Mouse (Mus musculus): ENCODE measurements around the gene Gm28035. TPM values are rescaled to one million over a fixed set of nuclear protein-coding genes. Genes with fewer than 3 reads are reported as not detected.

The Gm28035 gene
- polyA plus RNA-seq (2017; shearing (Covaris generic)): under 1 TPM in 2 of 3 experiments, not detected in 1; 0.16 to 0.17 TPM

DNA sequence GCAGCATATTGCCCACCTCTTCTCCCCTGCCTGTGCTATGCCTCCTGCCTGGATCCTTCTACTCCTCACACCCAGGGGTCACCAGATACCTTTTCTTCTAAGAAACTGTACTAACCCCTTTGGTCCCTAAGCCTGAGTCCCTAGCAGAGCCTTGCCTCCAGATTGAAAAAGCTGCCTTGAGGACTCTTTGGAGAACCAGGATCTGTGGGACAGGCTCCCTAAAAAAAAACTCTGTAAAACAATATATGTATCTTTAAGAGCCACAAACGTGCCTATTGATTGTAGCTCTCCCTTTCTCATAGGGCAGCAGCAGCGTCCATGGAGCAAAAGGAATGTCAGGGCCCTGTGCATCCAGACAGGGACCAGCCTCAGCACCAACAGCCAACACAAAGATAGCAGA lies at the start of gene Gm28035:
Gene Gm28035 (plus strand): TSS at position 301 of the 400 bp plus-strand sequence.
- ATAC-seq: no peak

DNA sequence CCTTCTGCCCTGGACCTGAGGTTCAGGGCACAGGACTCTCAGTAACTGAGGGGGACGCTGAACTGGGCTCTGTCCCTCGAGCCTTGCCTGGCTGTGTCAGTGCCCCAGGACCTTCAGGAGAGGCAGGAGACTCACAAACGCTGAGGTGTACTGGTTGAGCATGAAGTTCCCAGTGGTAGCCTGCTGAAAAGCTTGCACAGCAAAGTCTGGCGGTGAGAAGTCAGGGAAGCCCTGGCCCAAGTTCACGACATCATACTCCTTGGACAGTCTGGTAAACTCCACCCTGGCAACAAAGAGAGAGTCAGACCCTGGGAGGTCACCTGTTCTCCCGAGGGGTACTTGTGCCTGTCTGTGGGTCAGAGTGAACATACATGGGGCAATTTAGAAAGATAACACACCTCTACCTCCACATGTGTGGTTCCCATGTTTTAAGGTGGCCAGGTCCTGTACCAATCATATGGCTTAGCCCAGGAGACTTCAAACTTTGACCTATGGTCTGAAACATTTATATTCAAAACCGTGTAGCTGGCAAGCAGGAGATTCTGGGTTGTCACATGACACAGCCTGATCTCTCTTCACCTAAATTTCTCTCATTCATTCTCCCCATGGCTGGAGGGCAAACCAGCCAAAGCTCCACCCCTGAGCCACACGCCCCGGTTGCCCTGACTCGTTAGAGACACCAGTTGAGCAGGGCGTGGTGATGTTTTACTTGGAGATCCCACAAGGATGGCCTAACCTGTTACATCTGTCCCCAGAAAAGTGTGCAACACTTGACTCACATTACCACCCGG lies 48.4 kb upstream of the Gm28035 start:
- no peak for ATAC-seq

GRCm38 (mm10) chr2:30194656-30195055 lies 45.7 kb upstream of the Gm28035 start:
- no peak for ATAC-seq

DNA sequence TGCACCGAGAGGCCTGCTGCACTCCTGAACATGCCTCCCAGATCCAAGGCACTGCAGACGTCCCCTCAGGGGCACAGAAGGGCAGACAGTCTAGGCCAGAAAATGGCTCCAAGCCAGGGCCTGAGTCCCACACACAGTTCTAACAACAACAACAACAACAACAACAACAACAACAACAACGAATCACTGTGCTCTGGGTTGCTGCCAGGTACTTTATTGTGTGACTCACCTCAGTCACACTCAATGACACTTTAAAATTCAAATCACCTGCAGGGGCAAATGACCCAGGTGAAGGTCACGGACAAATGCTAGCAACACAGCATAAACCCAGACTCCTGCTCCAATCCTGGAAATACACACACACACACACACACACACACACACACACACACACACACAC lies 42.3 kb upstream of the Gm28035 start:
- no peak for ATAC-seq

DNA sequence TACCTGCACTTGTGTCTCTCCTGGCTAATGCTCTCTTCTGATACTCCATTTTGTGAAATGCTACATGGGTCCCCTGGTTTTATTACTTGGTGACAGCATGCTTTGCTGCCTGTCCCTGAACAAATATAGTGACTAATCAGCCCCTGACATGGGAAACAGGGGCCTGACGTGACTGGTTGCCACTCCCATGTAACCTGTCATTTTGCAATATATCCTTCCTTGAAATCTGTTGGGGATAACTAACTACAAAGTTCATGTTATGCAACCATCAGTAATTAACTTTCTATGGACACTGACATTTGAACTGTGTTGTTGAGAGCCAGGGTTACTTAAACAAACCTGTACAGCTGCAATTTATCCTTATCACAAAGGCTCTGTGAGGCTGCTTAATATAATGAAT lies 40.4 kb upstream of the Gm28035 start:
- ATAC-seq: no peak

GRCm38 (mm10) chr2:30200388-30200925 lies 39.9 kb upstream of the Gm28035 start:
- no peak for ATAC-seq

DNA sequence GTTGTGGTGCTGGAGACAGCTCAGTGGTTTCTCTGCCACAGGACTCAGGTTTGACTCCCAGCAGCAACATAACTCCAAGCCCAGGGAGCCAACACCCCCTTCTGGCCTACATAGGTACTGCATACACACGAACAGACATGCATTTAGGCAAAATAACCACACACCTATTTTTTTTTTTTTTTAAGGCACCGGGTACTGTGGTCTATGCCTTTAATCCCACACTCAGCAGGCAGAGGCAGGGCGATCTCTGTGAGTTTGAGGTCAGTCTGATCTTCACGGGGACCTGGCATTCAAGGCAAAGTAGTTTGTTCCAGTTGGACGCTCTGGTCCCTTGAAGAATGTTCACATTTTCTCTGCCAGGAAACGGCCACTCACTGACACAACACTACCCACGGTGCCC lies 36.9 kb upstream of the Gm28035 start:
- no peak for ATAC-seq

DNA sequence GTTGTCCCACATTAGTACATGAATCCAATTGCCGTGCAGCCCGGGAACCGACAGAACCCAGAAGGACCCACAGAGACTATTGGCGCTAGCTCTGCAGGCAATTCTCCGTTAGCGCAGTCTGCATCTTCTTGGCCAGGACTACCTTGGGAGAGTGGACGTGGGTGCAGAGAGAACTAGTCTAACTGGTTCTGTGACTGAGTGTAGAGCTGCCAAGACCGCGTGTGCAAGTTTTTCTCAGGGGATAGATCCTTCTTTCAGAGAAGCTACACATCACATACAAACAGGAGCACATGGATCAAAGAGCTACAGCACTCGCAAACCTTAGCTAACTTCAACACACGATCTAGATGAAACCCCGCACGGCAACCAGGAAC lies 35.1 kb upstream of the Gm28035 start:
- peak; percentile 15 for ATAC-seq

GRCm38 (mm10) chr2:30205629-30206357 lies 34.6 kb upstream of the Gm28035 start, which contains the start of gene Kyat1:
Gene Kyat1, minus strand, starts transcription at chr2:30205847.
- peak; percentile 98 for ATAC-seq

- ATAC-seq: no peak
These were observed 33.0 kb upstream of the Gm28035 start for GRCm38 (mm10) chr2:30207401-30207800.

GRCm38 (mm10) chr2:30207886-30208285 lies 32.5 kb upstream of the Gm28035 start:
- no peak for ATAC-seq

DNA sequence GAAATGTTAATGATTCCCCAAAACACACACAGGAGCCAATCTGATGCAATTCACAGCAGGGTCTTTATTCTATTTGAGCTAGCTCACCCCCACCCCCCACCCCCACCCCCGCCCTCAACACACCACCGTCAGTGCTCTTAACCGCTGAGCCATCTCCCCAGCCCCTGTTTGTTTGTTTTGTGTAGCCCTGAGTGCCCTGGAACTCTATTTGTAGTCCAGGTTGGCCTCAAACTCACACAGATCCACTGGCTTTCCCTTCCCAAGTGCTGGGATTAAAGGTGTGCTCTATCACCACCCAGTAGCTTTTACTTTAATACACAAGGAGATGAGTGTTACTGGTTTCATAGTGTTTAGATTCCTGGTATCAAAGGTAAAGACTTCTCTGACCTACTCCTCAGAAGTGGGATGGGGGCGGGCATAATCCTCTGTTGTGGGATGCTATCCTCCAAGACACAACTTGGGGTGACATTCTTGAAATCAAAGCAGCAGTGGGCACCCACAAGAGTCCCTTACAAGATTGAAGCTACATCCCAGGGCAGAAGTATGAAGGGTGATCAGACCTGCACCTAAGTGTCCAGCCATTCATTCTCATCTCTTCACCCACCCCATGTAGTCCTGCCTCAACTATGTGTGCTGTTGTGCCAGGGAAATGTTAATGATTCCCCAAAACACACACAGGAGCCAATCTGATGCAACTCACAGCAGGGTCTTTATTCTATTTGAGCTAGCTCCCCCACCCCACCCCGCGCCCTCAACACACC lies 28.8 kb upstream of the Gm28035 start:
- ATAC-seq: no peak

- ATAC-seq: no peak
These were observed 28.2 kb upstream of the Gm28035 start for GRCm38 (mm10) chr2:30212169-30212545.

DNA sequence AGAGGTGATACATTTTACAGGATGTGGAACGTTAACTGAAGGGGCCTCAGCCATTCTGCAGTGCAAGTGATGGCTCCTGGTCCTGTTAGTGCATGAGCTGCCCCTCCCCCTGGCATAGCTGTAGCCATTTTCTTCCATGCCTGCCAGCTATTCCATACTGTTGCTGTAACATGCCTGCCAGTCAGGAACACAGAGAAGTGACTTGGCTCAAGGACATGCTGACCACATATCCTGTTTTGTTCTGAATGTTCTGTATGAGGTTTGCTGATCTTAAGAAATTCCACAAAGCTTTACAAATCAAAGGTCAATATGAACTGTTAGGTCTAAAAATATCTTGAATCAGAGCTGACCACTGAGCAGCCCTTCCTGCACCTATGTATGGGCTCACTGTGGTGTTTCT lies 27.4 kb upstream of the Gm28035 start:
- ATAC-seq: no peak

- no peak for ATAC-seq
These were observed 25.6 kb upstream of the Gm28035 start for GRCm38 (mm10) chr2:30214745-30215144.

DNA sequence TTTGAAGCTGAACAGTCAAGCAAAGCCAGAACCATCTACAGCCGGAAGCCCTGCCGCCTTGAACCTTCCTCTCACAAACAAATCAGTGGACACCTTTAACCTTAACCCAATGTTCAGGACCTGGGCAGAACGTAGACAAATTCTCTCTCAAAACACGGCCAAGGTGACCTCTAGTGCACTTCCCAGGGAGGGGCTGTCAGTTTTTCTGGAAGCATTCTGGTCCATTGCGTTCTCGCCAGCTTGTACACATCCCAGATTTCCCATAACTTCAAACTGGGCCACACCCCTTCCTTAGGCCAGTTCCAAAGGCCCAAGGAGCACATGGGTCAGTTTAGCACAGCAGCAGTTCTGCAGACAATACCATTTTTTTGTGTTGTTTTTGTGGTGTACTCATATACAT lies 24.9 kb upstream of the Gm28035 start:
- no peak for ATAC-seq

DNA sequence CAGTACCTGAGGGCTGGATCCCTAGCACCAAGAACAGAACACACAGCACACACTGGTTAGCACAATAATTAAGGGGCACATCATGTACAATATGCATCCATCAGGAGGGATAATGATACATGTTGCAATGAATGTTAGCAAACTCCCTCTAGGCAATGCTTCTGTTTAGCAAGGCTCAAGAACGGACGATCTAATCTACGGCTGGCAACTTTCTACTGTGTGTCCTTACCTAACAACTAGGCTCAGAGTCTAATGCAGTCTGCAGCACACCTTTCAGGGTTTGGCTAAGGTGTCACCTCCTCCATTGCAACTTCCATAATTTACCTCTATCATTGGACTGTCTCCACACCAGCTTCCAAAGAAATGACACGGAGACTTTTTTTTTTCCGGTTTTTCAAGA lies 24.1 kb upstream of the Gm28035 start:
- ATAC-seq: no peak

DNA sequence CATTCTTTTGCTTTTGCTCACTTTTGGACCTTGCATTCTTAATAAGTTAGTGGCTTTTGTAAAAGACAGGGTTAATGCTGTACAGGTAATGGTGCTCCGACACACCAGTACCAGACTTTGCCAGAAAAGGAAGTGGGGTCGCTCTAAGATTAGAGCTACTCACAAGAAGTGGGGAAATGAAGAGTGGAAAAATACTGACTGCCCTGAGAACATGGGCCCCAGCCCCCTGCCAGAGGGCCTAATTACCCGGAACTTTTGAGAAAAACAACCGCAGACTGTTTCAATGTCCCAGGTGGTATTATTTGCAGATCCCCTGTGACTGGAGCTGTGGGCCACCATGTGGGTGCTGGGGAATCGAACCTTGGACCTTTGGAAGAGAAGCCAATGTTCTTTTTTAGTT lies 4.8 kb upstream of the Gm28035 start:
- no peak for ATAC-seq

DNA sequence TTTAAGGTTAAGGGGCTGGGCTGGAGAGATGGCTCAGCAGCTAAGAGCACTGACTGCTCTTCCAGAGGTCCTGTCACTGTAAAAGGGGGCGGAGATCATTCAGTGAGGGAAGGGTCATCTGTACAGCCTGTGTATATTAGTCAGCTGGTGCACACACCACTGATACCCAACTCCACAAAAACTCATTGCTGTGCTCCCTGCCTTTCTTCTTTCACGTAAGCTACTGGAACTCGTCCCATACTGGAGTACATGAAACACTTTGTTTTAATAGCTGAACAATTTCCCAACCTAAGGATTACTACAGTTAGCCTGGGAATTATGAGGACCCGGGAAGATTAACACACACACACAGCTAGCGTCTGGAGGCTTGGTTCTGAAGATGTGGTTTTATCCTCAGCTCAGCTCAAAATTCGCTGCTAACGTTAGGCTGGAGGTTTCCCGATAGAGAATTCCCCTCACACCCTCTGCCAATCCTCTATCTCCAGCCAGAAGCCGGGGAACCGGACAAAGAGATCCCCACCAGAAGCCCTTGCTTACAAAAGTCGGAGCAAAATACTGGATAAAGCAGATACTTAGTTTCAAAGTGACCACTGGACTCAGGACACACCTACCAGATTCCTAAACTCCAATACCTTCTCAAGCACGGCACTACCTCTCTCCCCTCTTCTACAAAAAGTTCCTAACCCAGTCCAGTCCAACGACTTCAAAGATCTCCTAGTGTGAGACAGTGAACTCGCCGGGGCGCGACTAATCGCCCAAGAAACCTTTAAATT lies 3.8 kb upstream of the Gm28035 start:
- no peak for ATAC-seq

DNA sequence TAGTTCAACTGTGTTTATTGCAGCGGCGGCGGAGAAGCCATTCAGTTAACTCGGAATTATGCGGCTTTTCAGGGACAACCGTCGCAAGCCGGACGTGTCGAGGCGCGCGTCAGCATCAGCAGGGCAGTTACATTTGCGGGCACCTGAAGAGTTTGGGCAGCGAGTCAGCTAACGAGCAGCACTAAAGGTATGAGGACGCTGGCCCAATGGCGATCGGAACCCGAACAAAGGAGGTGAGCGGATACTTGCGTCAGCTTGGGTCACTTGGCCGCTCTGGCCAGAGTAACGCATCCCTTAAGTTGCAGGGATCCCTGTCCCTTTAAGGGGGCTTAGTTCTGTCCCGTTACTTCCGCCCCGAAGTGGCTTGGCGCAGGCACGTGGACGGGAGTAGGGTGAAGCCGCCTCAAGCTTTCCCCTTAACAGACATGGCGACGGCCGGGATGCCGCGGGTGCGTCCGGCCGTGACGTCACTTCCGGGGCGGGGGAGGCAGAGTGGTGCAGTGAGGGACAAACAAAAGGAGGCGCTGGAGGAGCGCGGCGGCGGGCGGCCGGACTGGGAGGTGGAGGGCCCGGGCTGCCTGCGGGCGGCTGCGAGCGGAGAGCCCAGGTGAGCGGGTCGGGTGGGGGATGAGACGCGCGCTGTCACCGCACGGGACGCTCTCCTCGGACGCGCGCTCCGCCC lies 3.0 kb upstream of the Gm28035 start, which contains the start of gene Lrrc8a:
Gene Lrrc8a (plus strand): TSS at position 517 of the 682 bp plus-strand sequence.
- peak; percentile 90 for ATAC-seq

- ATAC-seq: peak; percentile 41
These were observed 2.5 kb upstream of the Gm28035 start for GRCm38 (mm10) chr2:30237881-30238280.
